Comparison of ENCODE assay signal across 8 mouse cellular contexts in genomic region chr7:30551445-30552101, GRCm38 (mm10). TPM values are rescaled to one million over a fixed set of nuclear protein-coding genes. Genes with fewer than 3 reads are reported as not detected.
A peak's percentile ranks its signal among the peaks of the same experiment; 100 is the strongest.
DNase-seq lines count a peak whose midpoint lies in the region; ATAC-seq and TF ChIP-seq lines count a peak whose summit lies in the region.

No protein-coding gene starts in this region.

- DNase-seq in frontal cortex, postnatal 14 days (ENCODE audit: low spot score in 2 of 2), result no peak
- DNase-seq in 3T3-L1 (ENCODE audit: low read depth, low spot score), result peak; percentile 75
- DNase-seq in embryonic facial prominence, embryonic 10.5 days (ENCODE audit: low spot score), result no peak
- DNase-seq in hindbrain, postnatal 0 days (ENCODE audit: low spot score), result peak; percentile 83
- DNase-seq in midbrain, embryonic 11.5 days (ENCODE audit: low spot score, missing footprints), result no peak
- DNase-seq in adrenal gland, postnatal 36 days, result no peak
- DNase-seq in urinary bladder, postnatal 36 days (ENCODE audit: low spot score in 2 of 2), result no peak

- peak overlapping the region; percentile 68 for H3K4me3 ChIP-seq in embryonic facial prominence, embryonic 10.5 days
- peak overlapping the region; percentile 65 for H3K4me3 ChIP-seq in hindbrain, postnatal 0 days (ENCODE audit: low read length)
- H3K4me3 ChIP-seq in midbrain, embryonic 11.5 days (ENCODE audit: low read depth, low read length), result peak overlapping the region; percentile 49

- WGBS in embryonic facial prominence, embryonic 10.5 days, result 2% methylated on average over 10 of the region's 10 CpGs
- 1% methylated on average over 10 of the region's 10 CpGs for WGBS in hindbrain, postnatal 0 days
- 2% methylated on average over 10 of the region's 10 CpGs for WGBS in midbrain, embryonic 11.5 days

- peak; percentile 63 for TF ChIP-seq CTCF in hindbrain, postnatal 0 days (IDR thresholded peaks at IDR 0.05; ENCODE audit: low read depth)

- peak overlapping the region; percentile 63 for H3K9ac ChIP-seq in hindbrain, postnatal 0 days (replicated peaks; ENCODE audit: low read length)
- H3K9ac ChIP-seq in midbrain, embryonic 11.5 days (ENCODE audit: low read length), result peak overlapping the region; percentile 71

- H3K9me3 ChIP-seq in embryonic facial prominence, embryonic 10.5 days, result no peaks in the 10 kb centered on the region
- H3K9me3 ChIP-seq in hindbrain, postnatal 0 days (ENCODE audit: low read length), result no peaks in the 10 kb centered on the region
- H3K9me3 ChIP-seq in midbrain, embryonic 11.5 days (ENCODE audit: control insufficient read depth, low read length), result no peaks in the 10 kb centered on the region

- peak; percentile 25; the same call in 1 of the 2 replicates for ATAC-seq in frontal cortex, adult (ENCODE audit: low TSS enrichment)
- peak; percentile 68 for ATAC-seq in hindbrain, postnatal 0 days
- ATAC-seq in midbrain, embryonic 11.5 days (ENCODE audit: low FRiP score), result peak; percentile 71

- H3K36me3 ChIP-seq in embryonic facial prominence, embryonic 10.5 days (replicated peaks), result peaks cover 57% of the 10 kb centered on the region
- H3K36me3 ChIP-seq in hindbrain, postnatal 0 days (ENCODE audit: insufficient read depth, low read length), result peaks cover 21% of the 10 kb centered on the region
- peaks cover 8% of the 10 kb centered on the region; the same call in 1 of the 2 replicates for H3K36me3 ChIP-seq in midbrain, embryonic 11.5 days (ENCODE audit: control insufficient read depth, insufficient read depth, low read length)

- H3K4me1 ChIP-seq in embryonic facial prominence, embryonic 10.5 days, result peaks cover 21% of the 10 kb centered on the region
- H3K4me1 ChIP-seq in hindbrain, postnatal 0 days (ENCODE audit: insufficient read depth, low read length), result peaks cover 13% of the 10 kb centered on the region; the same call in 1 of the 2 replicates
- H3K4me1 ChIP-seq in midbrain, embryonic 11.5 days (ENCODE audit: control insufficient read depth, insufficient read depth, low read length), result peaks cover 12% of the 10 kb centered on the region

- H3K4me2 ChIP-seq in hindbrain, postnatal 0 days (ENCODE audit: low read depth, low read length), result peak overlapping the region; percentile 97
- H3K4me2 ChIP-seq in midbrain, embryonic 11.5 days, result peak overlapping the region; percentile 93

- H3K27ac ChIP-seq in embryonic facial prominence, embryonic 10.5 days (replicated peaks), result peak overlapping the region; percentile 92
- H3K27ac ChIP-seq in hindbrain, postnatal 0 days, result peak overlapping the region; percentile 96
- peak overlapping the region; percentile 70 for H3K27ac ChIP-seq in midbrain, embryonic 11.5 days (ENCODE audit: low read depth, low read length)

- 0 out of 2 replicates have a peak, but pooled peaks cover 4% of the 10 kb centered on the region for H3K27me3 ChIP-seq in embryonic facial prominence, embryonic 10.5 days (replicated peaks; ENCODE audit: low read depth, poor library complexity, severe bottlenecking)
- H3K27me3 ChIP-seq in hindbrain, postnatal 0 days (ENCODE audit: insufficient read depth, low read length), result no peaks in the 10 kb centered on the region
- no peaks in the 10 kb centered on the region for H3K27me3 ChIP-seq in midbrain, embryonic 11.5 days (ENCODE audit: control insufficient read depth, insufficient read depth, low read length)

RNA-seq across cellular contexts. Expression of gene Hspb6, which starts 0.4 kb away (rescaled TPM):
- polyA plus RNA-seq in embryonic facial prominence, embryonic 10.5 days (2016; fragmentation: Nextera tagmentation; extraction: Ambion mirVana), result 4.1 and 5.6 TPM in 2 replicates
- 5.6 and 6.4 TPM in 2 replicates for total RNA-seq in hindbrain, postnatal 0 days (2014; rRNA removed)
- 15.8 and 16.3 TPM in 2 replicates for polyA plus RNA-seq in hindbrain, postnatal 0 days (2015; fragmentation: Nextera tagmentation; extraction: Ambion mirVana)
- polyA plus RNA-seq in midbrain, embryonic 11.5 days (2014; fragmentation: Nextera tagmentation; extraction: Ambion mirVana), result 4.2 and 4.6 TPM in 2 replicates
- 10 to 100 TPM; 27.1 to 28.3 TPM for total RNA-seq in adrenal gland, postnatal 36 days (2021)

RNA-seq across cellular contexts. Expression of gene Proser3, which starts 0.5 kb away (rescaled TPM):
- polyA plus RNA-seq in embryonic facial prominence, embryonic 10.5 days (2016; fragmentation: Nextera tagmentation; extraction: Ambion mirVana), result 17.7 TPM in 2 replicates
- 13.1 and 14.0 TPM in 2 replicates for total RNA-seq in hindbrain, postnatal 0 days (2014; rRNA removed)
- 3.0 and 3.1 TPM in 2 replicates for polyA plus RNA-seq in hindbrain, postnatal 0 days (2015; fragmentation: Nextera tagmentation; extraction: Ambion mirVana)
- 11.3 and 11.5 TPM in 2 replicates for polyA plus RNA-seq in midbrain, embryonic 11.5 days (2014; fragmentation: Nextera tagmentation; extraction: Ambion mirVana)
- total RNA-seq in adrenal gland, postnatal 36 days (2021), result 1 to 10 TPM; 7.8 to 8.5 TPM

RNA-seq across cellular contexts. Expression of gene Lin37, which starts 8.1 kb away (rescaled TPM):
- polyA plus RNA-seq in embryonic facial prominence, embryonic 10.5 days (2016; fragmentation: Nextera tagmentation; extraction: Ambion mirVana), result 42.5 and 45.2 TPM in 2 replicates
- 14.3 and 21.0 TPM in 2 replicates for total RNA-seq in hindbrain, postnatal 0 days (2014; rRNA removed)
- polyA plus RNA-seq in hindbrain, postnatal 0 days (2015; fragmentation: Nextera tagmentation; extraction: Ambion mirVana), result 45.0 and 48.0 TPM in 2 replicates
- polyA plus RNA-seq in midbrain, embryonic 11.5 days (2014; fragmentation: Nextera tagmentation; extraction: Ambion mirVana), result 48.7 and 49.7 TPM in 2 replicates
- total RNA-seq in adrenal gland, postnatal 36 days (2021), result 10 to 100 TPM; 46.2 to 55.4 TPM

RNA-seq across cellular contexts. Expression of gene U2af1l4, which starts 11.5 kb away (rescaled TPM):
- polyA plus RNA-seq in embryonic facial prominence, embryonic 10.5 days (2016; fragmentation: Nextera tagmentation; extraction: Ambion mirVana), result 91.5 and 94.9 TPM in 2 replicates
- total RNA-seq in hindbrain, postnatal 0 days (2014; rRNA removed), result 41.7 and 53.4 TPM in 2 replicates
- 103 and 104 TPM in 2 replicates for polyA plus RNA-seq in hindbrain, postnatal 0 days (2015; fragmentation: Nextera tagmentation; extraction: Ambion mirVana)
- 90.7 and 94.8 TPM in 2 replicates for polyA plus RNA-seq in midbrain, embryonic 11.5 days (2014; fragmentation: Nextera tagmentation; extraction: Ambion mirVana)
- 10 to 100 TPM; 68.8 to 70.8 TPM for total RNA-seq in adrenal gland, postnatal 36 days (2021)

RNA-seq across cellular contexts. Expression of gene Gm49396, which starts 11.6 kb away (rescaled TPM):
- 14.2 and 15.3 TPM in 2 replicates for polyA plus RNA-seq in embryonic facial prominence, embryonic 10.5 days (2016; fragmentation: Nextera tagmentation; extraction: Ambion mirVana)
- 2.9 and 3.7 TPM in 2 replicates for total RNA-seq in hindbrain, postnatal 0 days (2014; rRNA removed)
- 6.4 and 7.0 TPM in 2 replicates for polyA plus RNA-seq in hindbrain, postnatal 0 days (2015; fragmentation: Nextera tagmentation; extraction: Ambion mirVana)
- polyA plus RNA-seq in midbrain, embryonic 11.5 days (2014; fragmentation: Nextera tagmentation; extraction: Ambion mirVana), result 6.9 and 7.5 TPM in 2 replicates
- total RNA-seq in adrenal gland, postnatal 36 days (2021), result 1 to 10 TPM; 3.5 to 6.7 TPM

Comparison
In these comparisons a context has a peak if more than half of its experiments do, and no peak if none do; other contexts are left out.
1. DNase-seq: peak in 3T3-L1 (single experiment) and hindbrain, postnatal 0 days (single experiment); none in frontal cortex, postnatal 14 days (0 of 2), embryonic facial prominence, embryonic 10.5 days (single experiment), midbrain, embryonic 11.5 days (single experiment), adrenal gland, postnatal 36 days (0 of 2) and urinary bladder, postnatal 36 days (0 of 2).
2. Peak in every context shown above with its lines, with median percentiles within 50 percentile points of each other: ATAC-seq, H3K27ac ChIP-seq and H3K4me3 ChIP-seq.